Mouse (Mus musculus) testis, adult 2 months (tissue): ENCODE results near the gene Efcab1.
"Not testable (repeated sequence)": the region's sequence is repeated elsewhere in the genome, so short reads cannot be mapped to it uniquely, and the experiment has no call there.

ENCODE experiments used
- CTCF ChIP-seq: fragments of 200-500 bp; IDR thresholded peaks from 2 replicates; pipeline ENCODE4 v1.5.1; 2012; ENCODE audit warnings: low read depth, mild to moderate bottlenecking, inconsistent platforms, low read length, moderate library complexity; ENCODE audit not compliant: control insufficient read depth, insufficient read depth, insufficient replicate concordance
- POLR2A ChIP-seq: fragments of 200-500 bp; IDR thresholded peaks from 2 replicates; pipeline ENCODE4 v1.6.1; 2012; ENCODE audit warnings: low read depth, mild to moderate bottlenecking, inconsistent platforms, low read length, moderate library complexity; ENCODE audit not compliant: control insufficient read depth

- not testable (repeated sequence) for TF ChIP-seq CTCF, POLR2A
Observed at GRCm38 (mm10) chr16:14936478-14937166, 30.2 kb downstream of the Efcab1 start.
